Mouse (Mus musculus) forebrain, postnatal 0 days (tissue): ENCODE data around the gene Gm21746. TPM values are rescaled to one million over a fixed set of nuclear protein-coding genes. Genes with fewer than 3 reads are reported as not detected.
"Not testable (repeated sequence)": the region's sequence is repeated elsewhere in the genome, so short reads cannot be mapped to it uniquely, and the experiment has no call there.

ENCODE experiments used
- ATAC-seq: fragments of 200-750 bp; cut with Nextera tagmentation; 2 replicates; pipeline ENCODE4 v1.8.0; 2017; ENCODE audit warnings: mild to moderate bottlenecking, moderate library complexity
- DNase-seq: peaks from one replicate; pipeline ENCODE4 v3.0.0-alpha.2; 2015
- H3K27ac ChIP-seq: fragments of 300-500 bp; sonication (generic); 2 replicates; pipeline ENCODE4 v1.5.1; 2014; ENCODE audit warnings: low read depth, mild to moderate bottlenecking, antibody characterized with exemption, low read length, moderate library complexity, mixed read lengths
- H3K27me3 ChIP-seq: fragments of 300-500 bp; sonication (generic); 2 replicates; pipeline ENCODE4 v1.6.1; 2014; ENCODE audit warnings: mild to moderate bottlenecking, low read length, mixed read lengths; ENCODE audit not compliant: insufficient read depth
- H3K36me3 ChIP-seq: fragments of 300-500 bp; sonication (generic); 2 replicates; pipeline ENCODE4 v1.6.1; 2014; ENCODE audit warnings: mild to moderate bottlenecking, moderate library complexity; ENCODE audit not compliant: insufficient read depth
- H3K4me1 ChIP-seq: fragments of 300-500 bp; sonication (generic); 2 replicates; pipeline ENCODE4 v1.6.1; 2014; ENCODE audit warnings: antibody characterized with exemption; ENCODE audit not compliant: insufficient read depth
- H3K4me2 ChIP-seq: fragments of 300-500 bp; sonication (generic); 2 replicates; pipeline ENCODE4 v1.6.1; 2014; ENCODE audit warnings: low read depth, mild to moderate bottlenecking, moderate library complexity
- H3K4me3 ChIP-seq: fragments of 300-500 bp; sonication (generic); 2 replicates; pipeline ENCODE4 v1.5.1; 2014; ENCODE audit warnings: low read depth, low read length, mixed read lengths
- H3K9ac ChIP-seq: fragments of 300-500 bp; sonication (generic); 2 replicates; pipeline ENCODE4 v1.6.1; 2014; ENCODE audit warnings: mild to moderate bottlenecking
- H3K9me3 ChIP-seq: fragments of 300-500 bp; sonication (generic); 2 replicates; pipeline ENCODE4 v1.6.1; 2016; ENCODE audit warnings: low read length
- WGBS: fragments of 180-500 bp; shearing (Covaris S2); extraction: QIAGEN DNeasy Blood & Tissue Kit; methylation state at CpG from one replicate; pipeline ENCODE4 v1.1.7; 2014; 5-methylcytosine and 5-hydroxymethylcytosine counted together
- polyA plus RNA-seq: library from polyadenylated mRNA; unstranded; fragments of >200 nt; fragmentation: Nextera tagmentation; extraction: Ambion mirVana; gene quantifications from 2 replicates; pipeline ENCODE4 v1.2.1, GENCODE M21; 2015
- total RNA-seq: library from RNA; depleted of rRNA; stranded (reverse); fragments of >200 nt; gene quantifications from 2 replicates; pipeline ENCODE4 v1.2.3, GENCODE M21; 2014; rRNA removed

The Gm21746 gene
- total RNA-seq: not detected in 2 replicates
- not detected in 2 replicates for polyA plus RNA-seq

- not testable (repeated sequence) for H3K4me2 ChIP-seq, ATAC-seq, H3K9me3 ChIP-seq, H3K27me3 ChIP-seq, H3K4me3 ChIP-seq, DNase-seq, H3K36me3 ChIP-seq, H3K27ac ChIP-seq, H3K9ac ChIP-seq, H3K4me1 ChIP-seq
- 68% methylated on average over 2 of the region's 3 CpGs for WGBS
Observed at GRCm38 (mm10) chrY:6237895-6238294, at the start of gene Gm21746. Gene Gm21746, minus strand, starts transcription at chrY:6237995.

- not testable (repeated sequence) for H3K4me1 ChIP-seq, H3K36me3 ChIP-seq, H3K9ac ChIP-seq, H3K4me2 ChIP-seq, DNase-seq, H3K4me3 ChIP-seq, H3K27me3 ChIP-seq, H3K27ac ChIP-seq, ATAC-seq, H3K9me3 ChIP-seq
Observed at GRCm38 (mm10) chrY:6266798-6267197, 29.0 kb upstream of the Gm21746 start, which contains the start of gene Gm20873. Gene Gm20873, plus strand, starts transcription at chrY:6267098.

Other genes with a start within 250 kb of the Gm21746 start
- not detected in 2 replicates for gene Gm20873, start 29.1 kb upstream of the Gm21746 start, total RNA-seq
- gene Gm20873, start 29.1 kb upstream of the Gm21746 start, polyA plus RNA-seq: not detected in 2 replicates